Mouse (Mus musculus) kidney, embryonic 15.5 days (tissue): ENCODE measurements around the gene Rdh14. TPM values are rescaled to one million over a fixed set of nuclear protein-coding genes. Genes with fewer than 3 reads are reported as not detected.

Experiments used
- ATAC-seq: fragments of 200-750 bp; cut with Nextera tagmentation; replicated peaks from 2 replicates; pipeline ENCODE4 v1.8.0; 2017; ENCODE audit warnings: moderate TSS enrichment; ENCODE audit not compliant: low FRiP score
- H3K27ac ChIP-seq: fragments of 300-500 bp; sonication (generic); 2 replicates; pipeline ENCODE4 v1.5.1; 2015; ENCODE audit warnings: mild to moderate bottlenecking, inconsistent platforms
- H3K27me3 ChIP-seq: fragments of 300-500 bp; sonication (generic); 2 replicates; pipeline ENCODE4 v1.6.1; 2015; ENCODE audit warnings: inconsistent platforms
- H3K36me3 ChIP-seq: fragments of 300-500 bp; sonication (generic); 2 replicates; pipeline ENCODE4 v1.6.1; 2015; ENCODE audit warnings: inconsistent platforms
- H3K4me1 ChIP-seq: fragments of 300-500 bp; sonication (generic); 2 replicates; pipeline ENCODE4 v1.6.1; 2015; ENCODE audit warnings: inconsistent platforms
- H3K4me2 ChIP-seq: fragments of 300-500 bp; sonication (generic); 2 replicates; pipeline ENCODE4 v1.6.1; 2015; ENCODE audit warnings: moderate library complexity, mild to moderate bottlenecking, inconsistent platforms
- H3K4me3 ChIP-seq: fragments of 300-500 bp; sonication (generic); replicated peaks from 2 replicates; pipeline ENCODE4 v1.5.1; 2015; ENCODE audit warnings: mild to moderate bottlenecking, inconsistent platforms
- H3K9ac ChIP-seq: fragments of 300-500 bp; sonication (generic); 2 replicates; pipeline ENCODE4 v1.6.1; 2015; ENCODE audit warnings: mild to moderate bottlenecking, inconsistent platforms
- H3K9me3 ChIP-seq: fragments of 300-500 bp; sonication (generic); replicated peaks from 2 replicates; pipeline ENCODE4 v1.6.1; 2016; ENCODE audit warnings: inconsistent platforms
- whole genome bisulfite sequencing: fragments of 180-500 bp; shearing (Covaris S2); methylation state at CpG from one replicate; pipeline ENCODE4 v1.1.7; 2015; ENCODE audit warnings: mixed read lengths; 5-methylcytosine and 5-hydroxymethylcytosine counted together
- polyA plus RNA-seq: library from polyadenylated mRNA; unstranded; fragments of >200 nt; fragmentation: Nextera tagmentation; extraction: Ambion mirVana; gene quantifications from 2 replicates; pipeline ENCODE4 v1.2.1, GENCODE M21; 2015

Rdh14 gene
- 36.1 and 36.5 TPM in 2 replicates for polyA plus RNA-seq

GRCm38 (mm10) chr12:10390671-10391441 is at the start of gene Rdh14:
Rdh14 (plus strand) TSS chr12:10390772.
- peaks cover 11% of the 10 kb centered on the region; the same call in 1 of the 2 replicates for H3K36me3 ChIP-seq
- peak; percentile 99 for ATAC-seq
- WGBS: under 1% methylated on average over 53 of the region's 53 CpGs
- H3K9me3 ChIP-seq: no peaks in the 10 kb centered on the region
- peaks cover 9% of the 10 kb centered on the region for H3K4me1 ChIP-seq
- no peaks in the 10 kb centered on the region for H3K27me3 ChIP-seq
- peak within 1 kb of the TSS; percentile 67 for H3K4me2 ChIP-seq
- H3K4me3 ChIP-seq: peak within 1 kb of the TSS; percentile 84
- H3K9ac ChIP-seq: peak within 1 kb of the TSS; percentile 82
- peak within 1 kb of the TSS; percentile 99 for H3K27ac ChIP-seq

- no peaks in the 10 kb centered on the region for H3K9me3 ChIP-seq
- no peak overlapping the region for H3K27ac ChIP-seq
- no peak overlapping the region for H3K9ac ChIP-seq
- 75% methylated on average over 3 of the region's 3 CpGs for WGBS
- H3K4me1 ChIP-seq: no peaks in the 10 kb centered on the region
- no peaks in the 10 kb centered on the region for H3K27me3 ChIP-seq
- no peak overlapping the region for H3K4me3 ChIP-seq
- H3K36me3 ChIP-seq: no peaks in the 10 kb centered on the region
- no peak overlapping the region for H3K4me2 ChIP-seq
- no peak for ATAC-seq
These were observed 39.9 kb upstream of the Rdh14 start for GRCm38 (mm10) chr12:10350706-10351105.

GRCm38 (mm10) chr12:10357756-10358155 is 32.8 kb upstream of the Rdh14 start:
- Histone ChIP-seq H3K27me3 (no peaks in the 10 kb centered on the region), H3K27ac (no peak overlapping the region), H3K4me2 (no peak overlapping the region), H3K9ac (no peak overlapping the region), H3K9me3 (no peaks in the 10 kb centered on the region), H3K4me3 (no peak overlapping the region), H3K36me3 (no peaks in the 10 kb centered on the region), H3K4me1 (no peaks in the 10 kb centered on the region)
- no peak for ATAC-seq
- 71% methylated on average over 6 of the region's 6 CpGs for WGBS

GRCm38 (mm10) chr12:10369673-10370072 is 20.9 kb upstream of the Rdh14 start, which contains the start of gene Nt5c1b:
Nt5c1b (plus strand) TSS chr12:10369973.
- H3K27me3 ChIP-seq: no peaks in the 10 kb centered on the region
- no peaks in the 10 kb centered on the region for H3K9me3 ChIP-seq
- 82% methylated on average over 3 of the region's 3 CpGs for WGBS
- H3K4me2 ChIP-seq: no peak within 1 kb of the TSS
- no peak within 1 kb of the TSS for H3K4me3 ChIP-seq
- no peak for ATAC-seq
- no peaks in the 10 kb centered on the region for H3K36me3 ChIP-seq
- no peak within 1 kb of the TSS for H3K9ac ChIP-seq
- H3K27ac ChIP-seq: no peak within 1 kb of the TSS
- no peaks in the 10 kb centered on the region for H3K4me1 ChIP-seq

GRCm38 (mm10) chr12:10400788-10401187 is 10.2 kb downstream of the Rdh14 start:
- Histone ChIP-seq H3K9ac (no peak overlapping the region), H3K4me2 (no peak overlapping the region), H3K4me3 (no peak overlapping the region), H3K4me1 (no peaks in the 10 kb centered on the region), H3K27me3 (no peaks in the 10 kb centered on the region), H3K27ac (no peak overlapping the region), H3K36me3 (no peaks in the 10 kb centered on the region), H3K9me3 (no peaks in the 10 kb centered on the region)
- no peak for ATAC-seq
- whole genome bisulfite sequencing: 49% methylated on average over 1 of the region's 1 CpGs

- Histone ChIP-seq H3K4me2 (no peak overlapping the region), H3K27me3 (no peaks in the 10 kb centered on the region), H3K9ac (no peak overlapping the region), H3K4me1 (no peaks in the 10 kb centered on the region), H3K4me3 (no peak overlapping the region), H3K9me3 (no peaks in the 10 kb centered on the region), H3K36me3 (no peaks in the 10 kb centered on the region), H3K27ac (no peak overlapping the region)
- 80% methylated on average over 9 of the region's 9 CpGs for WGBS
- ATAC-seq: no peak
These were observed 12.0 kb downstream of the Rdh14 start for GRCm38 (mm10) chr12:10402421-10403115.

GRCm38 (mm10) chr12:10410511-10411179 is 20.1 kb downstream of the Rdh14 start:
- no peak overlapping the region for H3K4me2 ChIP-seq
- 70% methylated on average over 3 of the region's 3 CpGs for WGBS
- no peak overlapping the region for H3K9ac ChIP-seq
- H3K27ac ChIP-seq: no peak overlapping the region
- ATAC-seq: no peak
- H3K4me3 ChIP-seq: no peak overlapping the region
- no peaks in the 10 kb centered on the region for H3K27me3 ChIP-seq
- H3K36me3 ChIP-seq: no peaks in the 10 kb centered on the region
- H3K9me3 ChIP-seq: no peaks in the 10 kb centered on the region
- H3K4me1 ChIP-seq: 0 out of 2 replicates have a peak, but pooled peaks cover 4% of the 10 kb centered on the region

- Histone ChIP-seq H3K4me2 (no peak overlapping the region), H3K27ac (no peak overlapping the region), H3K4me1 (0 out of 2 replicates have a peak, but pooled peaks cover 4% of the 10 kb centered on the region), H3K4me3 (no peak overlapping the region), H3K9ac (no peak overlapping the region), H3K36me3 (no peaks in the 10 kb centered on the region), H3K27me3 (no peaks in the 10 kb centered on the region), H3K9me3 (no peaks in the 10 kb centered on the region)
- ATAC-seq: no peak
- WGBS: 89% methylated on average over 1 of the region's 1 CpGs
These were observed 20.9 kb downstream of the Rdh14 start for GRCm38 (mm10) chr12:10411453-10411852.

- Histone ChIP-seq H3K4me3 (no peak overlapping the region), H3K27me3 (no peaks in the 10 kb centered on the region), H3K4me1 (no peaks in the 10 kb centered on the region), H3K27ac (no peak overlapping the region), H3K9ac (no peak overlapping the region), H3K4me2 (no peak overlapping the region), H3K36me3 (no peaks in the 10 kb centered on the region), H3K9me3 (no peaks in the 10 kb centered on the region)
- no peak for ATAC-seq
- 26% methylated on average over 3 of the region's 3 CpGs for WGBS
These were observed 31.8 kb downstream of the Rdh14 start for GRCm38 (mm10) chr12:10422347-10422746.

- H3K9me3 ChIP-seq: no peaks in the 10 kb centered on the region
- H3K4me3 ChIP-seq: no peak overlapping the region
- H3K27ac ChIP-seq: peak overlapping the region; percentile 45
- whole genome bisulfite sequencing: 42% methylated on average over 9 of the region's 9 CpGs
- peak; percentile 87 for ATAC-seq
- H3K36me3 ChIP-seq: no peaks in the 10 kb centered on the region
- H3K9ac ChIP-seq: no peak overlapping the region
- H3K4me2 ChIP-seq: no peak overlapping the region
- H3K27me3 ChIP-seq: no peaks in the 10 kb centered on the region
- H3K4me1 ChIP-seq: no peaks in the 10 kb centered on the region
These were observed 35.7 kb downstream of the Rdh14 start for GRCm38 (mm10) chr12:10425982-10426863.

- 77% methylated on average over 1 of the region's 1 CpGs for WGBS
- H3K27ac ChIP-seq: no peak overlapping the region
- H3K4me1 ChIP-seq: no peaks in the 10 kb centered on the region
- no peak overlapping the region for H3K4me3 ChIP-seq
- no peaks in the 10 kb centered on the region for H3K9me3 ChIP-seq
- no peaks in the 10 kb centered on the region for H3K27me3 ChIP-seq
- no peak for ATAC-seq
- no peak overlapping the region for H3K9ac ChIP-seq
- H3K36me3 ChIP-seq: no peaks in the 10 kb centered on the region
- no peak overlapping the region for H3K4me2 ChIP-seq
These were observed 40.4 kb downstream of the Rdh14 start for GRCm38 (mm10) chr12:10430999-10431398.
